Mouse (Mus musculus): ENCODE data around the gene 4931428L18Rik. TPM values are rescaled to one million over a fixed set of nuclear protein-coding genes. Genes with fewer than 3 reads are reported as not detected.
"Not testable (repeated sequence)": the region's sequence is repeated elsewhere in the genome, so short reads cannot be mapped to it uniquely, and the experiment has no call there.

Gene 4931428L18Rik
- total RNA-seq, 4 experiments from 2014 or later = not detected

DNA sequence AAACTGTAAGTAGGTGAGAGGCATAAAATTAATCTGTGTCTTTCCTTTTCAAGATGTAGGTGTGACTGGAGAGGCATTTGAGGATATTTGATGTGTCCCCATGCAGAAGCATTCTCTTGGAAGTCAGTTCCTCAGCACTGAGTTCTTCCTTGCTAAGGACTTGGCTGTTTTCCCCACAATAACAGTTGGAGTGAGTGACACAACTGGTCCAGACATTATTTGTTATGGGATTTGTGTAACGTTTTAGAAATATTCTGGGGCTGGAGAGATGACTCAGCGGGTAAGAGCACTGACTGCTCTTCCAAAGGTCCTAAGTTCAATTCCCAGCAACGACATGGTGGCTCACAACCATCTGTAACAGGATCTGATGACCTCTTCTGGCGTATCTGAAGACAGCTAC is 162.7 kb downstream of the 4931428L18Rik start:
- DNase-seq (ENCODE audit: low spot score in 2 of 2) = no peak

DNA sequence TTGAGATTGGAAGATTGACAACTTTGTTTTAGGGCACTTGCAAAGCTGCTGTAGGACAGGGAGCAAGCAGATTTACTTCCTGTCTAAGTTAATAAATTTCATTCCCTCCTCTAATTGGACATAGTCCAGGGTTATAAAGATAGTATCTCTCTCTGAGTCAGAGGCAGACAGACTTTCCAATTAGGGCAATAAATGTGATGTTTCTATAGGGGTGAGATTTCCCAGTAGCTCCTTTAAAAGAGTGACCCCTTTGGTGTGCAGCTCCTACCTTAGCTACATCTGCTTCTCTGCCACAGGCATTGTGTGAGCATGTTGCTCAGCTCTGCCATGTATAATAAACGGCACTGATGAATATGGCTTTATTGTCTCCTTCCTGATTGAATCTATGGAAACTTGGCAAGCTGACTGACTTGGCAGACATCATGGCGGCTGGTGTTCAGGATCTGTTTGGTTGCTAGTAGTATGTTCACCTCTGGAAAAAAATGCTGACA is 163.6 kb downstream of the 4931428L18Rik start:
- no peak for DNase-seq (ENCODE audit: low spot score in 2 of 2)

DNA sequence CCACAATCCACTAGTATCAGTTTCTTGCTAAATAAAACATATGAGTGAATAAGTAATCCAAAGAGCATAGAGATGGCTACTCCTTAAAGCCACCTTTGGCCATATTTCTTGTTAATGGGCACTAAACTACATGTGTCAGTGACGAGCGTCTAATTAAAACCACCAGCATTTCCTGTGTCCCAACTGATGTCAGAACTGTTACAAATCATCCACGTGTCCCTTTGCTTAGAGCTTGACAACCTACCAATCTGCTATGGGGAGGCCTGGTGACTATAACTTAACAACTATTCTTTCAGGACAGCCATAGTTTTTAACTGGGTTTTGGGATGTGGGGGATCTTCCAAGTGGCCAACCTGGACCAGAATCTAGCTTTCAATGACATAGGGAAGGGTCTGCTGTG is 164.3 kb downstream of the 4931428L18Rik start:
- no peak for DNase-seq (ENCODE audit: low spot score in 2 of 2)

DNA sequence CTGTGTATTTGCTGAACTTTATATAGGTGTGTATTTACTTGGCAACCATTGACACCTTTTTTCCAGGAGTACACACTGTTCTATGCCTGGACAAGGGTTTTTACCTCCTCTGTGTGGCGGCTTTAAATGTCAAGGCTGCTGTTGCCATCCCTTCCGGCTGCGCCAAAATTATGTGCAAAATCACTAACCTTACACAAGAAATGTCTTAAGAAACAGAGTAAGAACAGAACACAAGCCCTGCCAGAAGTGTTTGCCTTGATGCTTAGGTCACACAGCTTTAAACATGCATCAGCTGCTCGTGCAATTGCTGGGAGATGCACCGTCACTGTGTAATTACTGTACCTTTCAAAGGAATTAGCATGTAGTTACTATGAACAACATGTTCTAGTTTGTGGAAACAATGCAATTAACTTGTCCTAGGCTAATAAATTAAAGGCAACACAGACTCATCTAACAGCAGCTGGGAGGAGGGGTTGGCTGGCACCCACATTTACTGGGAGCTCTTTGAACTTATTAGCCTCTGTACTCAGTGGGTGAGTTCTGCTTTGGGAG is 171.0 kb downstream of the 4931428L18Rik start:
- no peak for DNase-seq (ENCODE audit: low spot score in 2 of 2)

DNA sequence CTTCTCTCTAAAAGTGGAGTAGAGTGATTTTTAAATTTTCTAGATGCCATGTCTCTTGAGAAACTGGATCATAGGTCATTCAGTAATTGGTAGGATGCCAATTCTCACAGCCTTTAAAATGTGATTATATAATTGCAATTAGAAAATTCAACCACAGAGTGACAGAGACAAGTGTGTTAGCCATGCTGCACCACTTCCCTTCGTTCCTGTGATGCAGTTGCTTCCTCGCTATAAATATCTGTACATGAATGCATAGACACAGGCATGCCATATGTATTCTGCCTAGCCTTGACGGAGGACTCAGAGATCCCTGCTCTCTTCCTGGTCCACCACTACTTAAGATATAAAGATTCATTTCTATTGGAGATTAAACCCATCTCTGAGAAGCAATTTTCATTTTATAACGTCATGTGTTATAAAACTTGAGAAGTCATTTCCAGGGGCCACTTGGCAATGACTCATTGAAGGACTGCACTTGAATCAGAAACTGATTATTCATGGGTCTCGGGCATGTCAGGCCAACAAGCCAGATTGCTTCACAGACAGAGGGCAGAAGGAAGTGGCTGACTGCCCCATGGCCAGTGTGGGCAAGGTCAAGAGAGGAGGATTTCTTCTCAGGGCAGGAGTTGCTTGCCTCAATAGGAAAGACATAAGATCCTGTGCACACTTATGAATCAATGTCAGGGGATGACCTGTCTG is 172.4 kb downstream of the 4931428L18Rik start:
- no peak for DNase-seq (ENCODE audit: low spot score in 2 of 2)

DNA sequence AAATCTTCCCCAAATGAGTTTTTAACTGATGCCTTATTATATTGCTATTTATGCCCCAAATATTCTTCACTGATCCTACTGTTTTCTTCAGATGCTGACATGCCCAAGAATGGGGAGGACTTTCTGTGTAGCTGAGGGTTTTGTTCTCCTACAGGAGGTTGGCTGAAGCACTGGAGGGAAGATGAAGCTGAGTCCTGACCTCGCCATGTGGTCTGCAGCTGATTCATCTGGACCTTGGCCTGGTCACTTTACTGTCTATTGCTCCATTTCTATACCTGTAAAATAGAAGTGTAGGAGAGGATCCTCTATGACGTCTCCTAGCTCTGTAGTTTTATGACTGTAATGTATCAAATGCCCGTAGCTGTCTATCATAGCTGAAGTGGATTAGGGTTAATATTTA is 179.3 kb downstream of the 4931428L18Rik start:
- DNase-seq (ENCODE audit: low spot score in 2 of 2) = no peak

DNA sequence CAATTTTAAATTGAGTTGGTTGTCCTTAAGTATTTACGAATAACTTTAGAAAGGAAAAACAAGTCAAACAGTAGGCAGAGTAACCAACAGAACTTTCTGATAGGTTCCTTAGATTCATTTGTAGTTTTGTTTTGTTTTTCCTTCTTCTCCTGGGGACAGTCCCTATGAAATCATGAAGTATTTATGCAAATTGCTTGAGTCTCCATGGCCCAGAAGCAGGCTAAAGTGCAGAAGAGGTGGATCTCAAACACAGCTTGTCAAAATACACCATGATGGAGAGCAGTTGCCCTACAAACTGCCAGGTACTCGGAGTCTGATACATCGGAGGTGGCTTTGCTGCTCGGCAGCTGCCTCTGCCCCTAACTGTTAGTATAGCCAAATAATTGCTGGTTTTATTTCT is 179.7 kb downstream of the 4931428L18Rik start:
- no peak for DNase-seq (ENCODE audit: low spot score in 2 of 2)

DNA sequence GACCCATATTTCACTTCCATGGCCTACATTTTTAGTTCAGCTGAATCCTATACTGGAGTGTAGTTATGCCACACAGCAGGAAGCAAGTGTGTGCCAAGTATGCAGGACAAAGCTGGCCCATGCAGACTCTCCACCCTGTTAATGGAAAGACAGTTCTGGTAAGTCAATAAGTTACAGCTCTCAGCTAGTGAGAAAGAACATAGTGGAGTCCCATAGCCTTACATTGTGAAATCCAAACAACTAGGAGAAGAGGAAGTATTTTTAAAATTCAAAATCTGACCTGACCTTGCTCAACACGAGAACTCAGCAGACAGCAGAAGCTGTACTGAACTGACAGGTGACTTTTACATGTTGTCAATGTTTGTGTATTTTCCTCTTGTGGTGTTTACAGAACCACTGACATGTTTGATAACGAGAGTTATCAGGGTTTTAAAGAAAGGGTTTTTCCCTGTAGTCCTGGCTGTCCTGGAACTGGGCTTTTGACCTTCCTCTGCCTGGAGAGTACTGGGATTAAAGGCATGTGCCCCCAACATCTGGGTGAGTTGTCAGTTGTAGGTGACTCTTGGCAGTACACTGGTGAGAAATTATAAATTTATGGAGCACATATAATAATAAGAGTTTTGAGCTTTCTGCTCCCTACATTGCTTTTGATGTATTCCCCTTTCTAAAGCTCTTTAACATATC is 188.5 kb downstream of the 4931428L18Rik start:
- no peak for DNase-seq (ENCODE audit: low spot score in 2 of 2)

DNA sequence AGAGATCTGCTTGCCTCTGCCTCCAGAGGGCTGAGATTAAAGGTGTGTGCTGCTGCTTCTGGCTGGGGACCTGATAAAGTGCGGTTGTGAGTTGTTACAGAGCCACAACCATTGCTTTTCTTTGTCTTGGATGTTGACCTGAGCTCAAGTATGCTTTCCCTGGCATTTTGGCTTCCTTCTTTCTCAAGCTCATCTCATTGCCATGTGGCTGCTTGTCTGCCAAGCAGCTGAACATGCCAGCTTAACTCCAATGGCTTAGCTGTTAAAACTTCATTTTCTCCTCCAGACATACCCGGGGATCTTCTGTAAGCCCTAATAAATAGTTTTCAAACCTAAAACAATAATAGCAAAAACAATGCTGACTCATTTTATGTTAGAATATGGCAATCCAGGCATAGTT is 190.1 kb downstream of the 4931428L18Rik start:
- DNase-seq (ENCODE audit: low spot score in 2 of 2) = no peak

DNA sequence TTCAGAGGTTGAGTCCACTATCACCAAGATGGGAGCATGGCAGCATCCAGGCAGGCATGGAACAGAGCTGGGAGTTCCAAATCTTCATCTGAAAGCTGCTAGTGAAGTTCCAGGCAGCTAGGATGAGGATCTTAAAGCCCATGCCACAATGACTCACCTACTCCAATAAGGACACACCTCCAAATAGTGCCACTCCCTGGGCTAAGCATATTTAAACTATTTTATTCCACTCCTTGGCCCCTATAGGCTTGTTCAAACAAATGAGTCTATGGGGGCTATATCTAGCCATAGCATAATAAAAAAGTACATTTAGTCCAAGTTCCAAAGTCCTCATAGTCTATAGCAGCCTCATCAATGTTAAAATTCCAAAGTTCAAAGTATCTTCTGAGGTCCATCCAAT is 199.3 kb downstream of the 4931428L18Rik start:
- no peak for DNase-seq (ENCODE audit: low spot score in 2 of 2)

DNA sequence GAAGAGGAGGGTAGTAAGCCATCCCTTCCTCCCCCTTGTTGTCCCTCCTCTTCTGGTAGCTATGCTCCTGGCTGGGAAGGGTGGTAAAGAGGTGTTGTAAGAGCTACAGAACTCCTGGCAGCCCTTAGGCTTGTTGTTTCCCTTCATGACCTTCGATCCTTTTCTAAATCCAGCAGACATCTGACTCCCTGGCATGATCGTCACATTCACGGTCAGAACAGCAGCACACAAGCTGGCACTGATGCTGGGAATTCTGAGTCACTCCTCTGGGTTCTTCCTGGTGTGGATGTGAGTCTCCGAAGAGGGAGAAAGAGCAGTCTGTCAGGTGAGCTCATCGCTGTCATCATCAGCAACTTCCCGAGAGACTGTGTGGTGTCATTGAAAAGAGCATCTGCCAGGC is 203.2 kb downstream of the 4931428L18Rik start:
- DNase-seq (ENCODE audit: low spot score in 2 of 2) = no peak

DNA sequence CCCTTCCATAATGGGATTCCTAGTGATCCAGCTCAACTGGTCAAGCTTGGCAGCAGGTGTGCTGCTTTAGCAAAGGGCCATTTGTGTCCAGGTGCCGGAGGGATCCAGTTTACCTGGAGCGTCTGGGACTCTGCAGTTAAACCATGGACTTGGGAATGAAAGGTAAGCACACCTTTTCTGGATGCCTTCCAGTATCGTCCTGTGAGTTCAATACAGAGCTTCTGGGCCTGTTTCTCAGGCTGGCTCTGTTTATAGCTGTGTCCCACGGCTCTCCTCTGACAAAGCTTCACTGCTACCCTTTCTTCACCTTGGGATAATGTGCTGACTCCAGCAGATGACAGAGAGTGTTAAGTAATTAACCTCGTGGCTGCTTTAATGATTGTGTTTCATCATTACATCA is 205.1 kb downstream of the 4931428L18Rik start:
- no peak for DNase-seq (ENCODE audit: low spot score in 2 of 2)

DNA sequence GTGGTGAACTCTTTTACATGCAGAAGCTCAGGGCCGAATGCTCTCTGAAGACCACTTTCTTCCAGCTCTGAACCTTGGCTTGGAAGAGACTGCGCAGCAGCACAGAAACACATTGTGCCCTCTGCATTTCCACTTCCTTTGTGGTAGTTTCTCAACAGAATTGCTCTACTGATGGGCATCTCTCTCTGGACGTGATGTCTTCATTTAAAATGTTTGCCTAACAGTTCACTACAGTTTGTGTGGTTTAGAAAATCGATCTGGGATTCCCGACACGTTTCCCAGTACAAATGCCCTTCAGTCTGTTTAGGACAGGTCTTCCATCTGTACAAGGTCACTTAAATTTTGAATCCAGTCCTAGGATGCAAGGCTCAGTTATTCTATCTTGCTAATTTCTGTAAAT is 206.4 kb downstream of the 4931428L18Rik start:
- DNase-seq (ENCODE audit: low spot score in 2 of 2) = no peak

DNA sequence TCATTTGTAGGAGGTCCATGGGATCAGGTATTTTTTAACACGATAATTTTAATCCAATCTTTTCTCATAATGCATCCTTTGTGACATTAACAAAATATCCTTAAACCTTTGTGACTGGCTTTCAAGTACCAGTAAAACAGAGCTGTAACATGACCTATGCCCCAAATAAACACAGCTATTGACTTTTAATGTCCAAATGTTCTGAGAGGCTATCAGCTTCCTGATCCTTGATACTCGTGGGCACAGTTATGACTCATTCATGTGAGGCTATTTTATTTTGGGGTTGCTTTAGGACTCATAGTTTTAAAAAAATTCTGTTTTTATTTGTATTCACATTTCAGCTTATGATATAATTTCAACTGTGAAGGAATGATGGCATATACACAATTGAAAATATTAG is 207.2 kb downstream of the 4931428L18Rik start:
- no peak for DNase-seq (ENCODE audit: low spot score in 2 of 2)

DNA sequence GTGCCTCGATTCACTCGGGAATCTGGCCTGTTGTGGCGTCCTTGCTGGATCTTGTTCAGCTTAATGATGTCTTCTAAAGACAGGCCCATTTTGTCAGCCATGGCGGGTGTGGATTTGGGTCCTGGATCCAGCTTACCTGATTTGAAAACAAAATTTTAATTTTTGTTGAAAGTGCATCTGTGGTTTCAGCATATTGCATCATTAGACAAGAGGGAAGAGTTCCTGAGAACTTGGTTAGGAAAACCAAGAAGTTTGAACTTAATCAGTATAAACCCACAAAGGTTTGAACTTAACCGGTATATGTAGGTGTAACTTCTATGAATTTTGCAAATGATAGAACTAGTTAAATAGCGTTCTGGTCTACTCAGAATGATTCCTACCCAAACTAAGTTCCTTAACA is 244.6 kb downstream of the 4931428L18Rik start, which contains the start of gene AC153137.1:
TSS of gene AC153137.1 (minus strand) at position 101 of the 400 bp plus-strand sequence.
- not testable (repeated sequence) for DNase-seq (ENCODE audit: low spot score in 2 of 2)

DNA sequence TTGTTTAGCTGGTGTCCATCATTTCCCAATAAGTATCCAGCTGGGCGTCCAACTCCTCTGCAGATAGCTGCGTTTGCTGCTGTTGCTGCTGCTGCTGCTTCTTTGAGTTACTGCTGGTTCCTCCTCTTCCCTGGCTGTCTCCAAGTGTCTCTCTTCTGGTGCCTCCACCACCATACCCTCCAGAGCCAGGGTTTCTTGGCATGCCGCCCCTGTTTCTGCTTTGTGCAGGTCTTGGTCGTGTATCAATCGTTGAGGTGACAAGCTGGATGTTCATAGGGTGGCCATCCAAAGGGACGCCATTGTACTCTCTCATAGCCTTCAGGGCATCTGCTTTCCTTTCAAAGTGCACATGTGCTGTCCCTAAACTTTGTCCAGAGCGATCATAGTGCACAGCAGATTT is 245.2 kb downstream of the 4931428L18Rik start:
- DNase-seq (ENCODE audit: low spot score in 2 of 2) = not testable (repeated sequence)

DNA sequence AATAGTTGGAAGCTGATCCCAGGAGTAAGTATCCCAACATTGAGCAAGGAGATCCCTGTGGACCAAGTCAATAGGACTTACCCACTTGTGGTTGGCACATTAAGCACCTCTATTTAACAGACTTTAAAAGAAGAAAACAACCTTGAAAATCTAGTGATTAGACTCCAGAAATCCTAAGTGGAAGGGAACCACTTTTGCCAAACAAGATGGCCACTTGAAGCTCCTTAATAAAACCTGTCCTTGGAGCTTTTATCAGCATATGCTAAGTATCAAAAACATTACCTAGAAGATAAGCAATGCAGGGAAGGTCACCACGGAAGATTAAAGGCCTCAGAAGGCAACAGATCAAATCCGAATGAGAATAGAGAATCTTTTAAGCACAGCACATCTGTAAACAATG is 270.7 kb downstream of the 4931428L18Rik start:
- DNase-seq (ENCODE audit: low spot score in 2 of 2) = no peak

DNA sequence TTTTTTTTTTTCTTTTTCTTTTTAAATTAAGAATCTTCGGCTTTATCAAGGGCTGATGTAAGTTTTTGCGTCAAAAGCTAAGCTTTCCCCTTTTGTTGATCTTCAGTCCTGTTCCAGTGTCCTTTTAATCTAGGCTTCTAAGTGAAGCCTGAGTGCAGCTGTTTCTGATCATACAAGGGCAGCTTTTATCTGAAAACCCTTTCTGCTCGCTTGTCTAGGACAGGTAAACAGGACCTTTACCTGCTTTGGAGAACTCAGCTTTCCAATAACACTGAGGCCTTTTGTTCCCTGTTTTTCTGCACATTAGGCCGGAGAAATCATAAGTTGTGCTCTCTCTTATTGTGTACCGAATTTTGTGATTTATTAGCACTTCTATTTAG is 272.0 kb downstream of the 4931428L18Rik start:
- no peak for DNase-seq (ENCODE audit: low spot score in 2 of 2)

DNA sequence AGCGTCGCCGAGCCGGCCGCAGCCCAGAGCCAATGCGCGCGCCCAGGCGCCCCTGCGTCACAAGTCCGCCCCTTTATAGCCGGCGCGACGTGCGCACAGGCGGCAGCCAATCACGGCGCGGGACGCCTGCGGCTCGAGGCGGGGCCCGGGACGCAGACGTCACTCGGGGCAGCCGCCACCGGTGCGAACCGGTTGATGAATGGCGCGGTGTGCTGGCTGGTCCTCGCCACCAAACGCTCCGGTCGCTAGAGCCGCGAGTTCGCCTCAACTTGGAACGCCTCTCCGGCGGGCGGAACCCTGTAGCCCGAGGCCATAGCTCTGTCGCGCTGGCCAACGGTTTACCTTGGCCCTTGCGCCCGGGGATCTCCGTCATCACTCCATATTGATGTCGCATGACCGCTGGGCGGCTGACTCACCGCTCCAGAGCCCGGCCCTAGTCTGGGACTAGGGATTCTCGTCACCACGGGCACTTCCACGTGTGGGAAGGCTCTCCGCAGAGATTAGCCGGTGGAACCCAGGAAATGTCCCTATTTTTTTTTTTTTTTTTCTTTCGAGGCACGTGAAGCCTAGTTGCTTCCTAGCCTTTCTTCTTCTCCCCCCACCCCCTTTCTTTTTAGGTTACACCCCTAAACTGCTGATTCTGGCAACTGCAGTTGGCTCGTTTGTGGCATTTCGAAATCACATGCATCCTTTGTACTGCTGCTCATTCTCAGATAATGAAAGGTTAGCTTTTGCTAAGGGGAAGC is 272.6 kb downstream of the 4931428L18Rik start:
- peak; percentile 93 to 98 for DNase-seq (ENCODE audit: low spot score in 2 of 2)

DNA sequence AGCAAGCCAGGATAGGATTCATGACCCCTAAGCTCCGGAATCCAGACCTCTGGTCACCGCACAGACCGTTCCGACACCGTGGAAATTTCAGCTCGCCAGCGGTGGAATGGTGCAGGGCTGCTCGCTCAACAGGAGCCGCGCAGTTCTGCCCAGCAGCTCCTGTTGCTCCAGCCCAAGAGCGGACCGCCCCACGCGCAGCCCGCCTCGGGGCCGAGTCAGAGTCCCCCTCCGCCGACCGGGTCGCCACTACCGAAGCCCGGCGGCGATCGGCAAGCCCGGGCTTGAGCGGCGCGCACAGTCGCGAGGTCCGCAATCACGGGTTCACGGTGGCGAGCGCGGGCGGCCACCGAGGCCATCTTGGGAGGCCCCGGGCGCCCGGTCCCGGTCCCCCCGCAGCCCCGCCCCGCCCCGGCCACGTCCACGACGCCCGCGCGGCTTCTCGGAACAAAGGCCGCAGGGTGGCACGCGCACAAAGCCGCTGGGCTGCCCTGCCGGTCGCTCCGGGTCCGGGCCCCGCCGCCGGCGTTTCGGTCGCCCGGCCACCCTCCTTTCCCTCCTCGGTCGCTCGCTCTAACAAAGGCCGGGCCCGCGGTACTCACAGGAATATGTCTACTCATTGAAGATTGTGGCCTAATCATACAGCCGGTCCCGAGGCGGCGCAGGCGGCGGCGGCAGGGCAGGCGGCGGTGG is 273.4 kb downstream of the 4931428L18Rik start:
- DNase-seq (ENCODE audit: low spot score in 2 of 2) = peak; percentile 31 to 34

DNA sequence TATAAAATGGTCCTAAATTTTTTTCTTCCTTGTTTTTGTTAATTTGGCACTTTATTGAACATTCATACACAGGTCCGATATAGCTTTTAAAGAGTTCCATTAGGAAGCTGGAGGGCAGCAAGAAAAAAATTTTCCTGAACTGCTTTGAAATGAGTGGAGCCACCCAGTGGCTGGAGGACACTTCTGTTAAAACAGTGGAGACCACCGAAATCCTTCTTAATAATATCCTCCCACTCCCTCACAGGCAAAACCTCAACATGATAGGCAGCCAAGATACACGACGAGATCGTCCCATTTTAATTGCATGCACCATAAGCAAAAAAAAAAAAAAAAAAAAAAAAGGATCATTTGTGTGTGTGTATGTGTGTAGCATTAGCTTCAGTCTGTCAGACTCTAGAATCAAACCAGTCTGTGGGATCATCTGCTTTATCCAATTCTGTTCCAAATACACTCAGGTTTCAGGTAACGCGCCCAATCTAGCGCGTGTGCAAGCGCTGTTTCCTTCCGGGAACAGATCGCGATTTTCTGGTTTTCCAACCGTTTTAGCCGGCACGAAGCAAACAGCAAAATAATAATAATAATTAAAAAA is 274.0 kb downstream of the 4931428L18Rik start:
- DNase-seq (ENCODE audit: low spot score in 2 of 2) = no peak

Data from layer of hippocampus, adult 8-10 months (tissue).